In genomic region chr17:50006721-50007351, GRCm38 (mm10) we compare ENCODE assay signal across 8 mouse cellular contexts.
DNase-seq lines count a peak whose midpoint lies in the region; ATAC-seq and TF ChIP-seq lines count a peak whose summit lies in the region.

No protein-coding gene starts in this region.

- no peaks in the 10 kb centered on the region for H3K27me3 ChIP-seq in lung, embryonic 14.5 days (ENCODE audit: insufficient read depth, low read length)
- H3K27me3 ChIP-seq in forebrain, postnatal 0 days (ENCODE audit: insufficient read depth, low read length): no peaks in the 10 kb centered on the region
- H3K27me3 ChIP-seq in midbrain, embryonic 12.5 days: peaks cover 46% of the 10 kb centered on the region

- no peak overlapping the region for H3K4me2 ChIP-seq in lung, embryonic 14.5 days
- peak overlapping the region; percentile 29 for H3K4me2 ChIP-seq in forebrain, postnatal 0 days (ENCODE audit: low read depth)
- H3K4me2 ChIP-seq in midbrain, embryonic 12.5 days (replicated peaks): peak overlapping the region; percentile 32

- no peak overlapping the region for H3K4me3 ChIP-seq in lung, embryonic 14.5 days (ENCODE audit: low read depth, low read length)
- H3K4me3 ChIP-seq in forebrain, postnatal 0 days (ENCODE audit: low read depth, low read length): no peak overlapping the region
- H3K4me3 ChIP-seq in midbrain, embryonic 12.5 days: no peak overlapping the region

- H3K27ac ChIP-seq in lung, embryonic 14.5 days (ENCODE audit: low read depth): no peak overlapping the region
- peak overlapping the region; percentile 88 for H3K27ac ChIP-seq in forebrain, postnatal 0 days (ENCODE audit: low read depth, low read length)
- peak overlapping the region; percentile 88 for H3K27ac ChIP-seq in midbrain, embryonic 12.5 days (replicated peaks)

- H3K9me3 ChIP-seq in lung, embryonic 14.5 days (ENCODE audit: low read depth, low read length): no peaks in the 10 kb centered on the region
- H3K9me3 ChIP-seq in forebrain, postnatal 0 days (ENCODE audit: low read length): no peaks in the 10 kb centered on the region
- no peaks in the 10 kb centered on the region for H3K9me3 ChIP-seq in midbrain, embryonic 12.5 days

- TF ChIP-seq CTCF in lung, embryonic 14.5 days (IDR thresholded peaks at IDR 0.05; ENCODE audit: low read depth): no peak
- TF ChIP-seq CTCF in forebrain, postnatal 0 days (IDR thresholded peaks at IDR 0.05; ENCODE audit: low read depth): no peak

- no peak overlapping the region for H3K9ac ChIP-seq in lung, embryonic 14.5 days
- H3K9ac ChIP-seq in forebrain, postnatal 0 days: peak overlapping the region; percentile 19; the same call in 1 of the 2 replicates
- 0 out of 2 replicates have a peak overlapping the region, but pooled peaks have one; percentile 1 for H3K9ac ChIP-seq in midbrain, embryonic 12.5 days (replicated peaks)

- 17% methylated on average over 9 of the region's 9 CpGs for WGBS in lung, embryonic 14.5 days
- 3% methylated on average over 9 of the region's 9 CpGs for WGBS in forebrain, postnatal 0 days
- 3% methylated on average over 9 of the region's 9 CpGs for whole genome bisulfite sequencing in midbrain, embryonic 12.5 days

- H3K36me3 ChIP-seq in lung, embryonic 14.5 days (ENCODE audit: insufficient read depth): no peaks in the 10 kb centered on the region
- H3K36me3 ChIP-seq in forebrain, postnatal 0 days (ENCODE audit: insufficient read depth): no peaks in the 10 kb centered on the region
- H3K36me3 ChIP-seq in midbrain, embryonic 12.5 days: no peaks in the 10 kb centered on the region

- DNase-seq in adrenal gland, adult 2 months: peak; percentile 33
- no peak for DNase-seq in adrenal gland, postnatal 25 days
- DNase-seq in lung, embryonic 14.5 days: peak; percentile 59
- no peak for DNase-seq in lung, postnatal 4 days
- peak; percentile 84 for DNase-seq in forebrain, postnatal 0 days
- DNase-seq in thymus, postnatal 10 days (ENCODE audit: low spot score in 2 of 2): no peak
- no peak for DNase-seq in gastrocnemius, adult 8-10 months (ENCODE audit: low spot score in 2 of 2)

- ATAC-seq in lung, embryonic 14.5 days (ENCODE audit: insufficient read depth): peak; percentile 79
- peak; percentile 98 for ATAC-seq in forebrain, postnatal 0 days
- ATAC-seq in midbrain, embryonic 12.5 days (ENCODE audit: low FRiP score, low read depth): peak; percentile 90

- H3K4me1 ChIP-seq in lung, embryonic 14.5 days (ENCODE audit: insufficient read depth): no peaks in the 10 kb centered on the region; the same call in 1 of the 2 replicates
- peaks cover 14% of the 10 kb centered on the region for H3K4me1 ChIP-seq in forebrain, postnatal 0 days (ENCODE audit: insufficient read depth)
- H3K4me1 ChIP-seq in midbrain, embryonic 12.5 days: peaks cover 27% of the 10 kb centered on the region

Comparison
In these comparisons a context has a peak if more than half of its experiments do, and no peak if none do; other contexts are left out.
1. DNase-seq: peak in adrenal gland, adult 2 months (single experiment), lung, embryonic 14.5 days (single experiment) and forebrain, postnatal 0 days (single experiment); none in adrenal gland, postnatal 25 days (single experiment), lung, postnatal 4 days (0 of 2), thymus, postnatal 10 days (0 of 2) and gastrocnemius, adult 8-10 months (0 of 2).
2. Peak in every context shown above with its lines, with median percentiles within 50 percentile points of each other: ATAC-seq.